Mouse (Mus musculus) embryo, embryonic 11 days (tissue): ENCODE measurements at regions not wholly inside any gene's neighbourhood (a gene's known extent, or its start where the extent isn't known, plus 50 kb on each side); places are given as distances from the start of the nearest gene placed in this dataset.

Source experiments
- DNase-seq: peaks from one replicate; pipeline ENCODE4 v3.0.0-alpha.2; 2015

DNA sequence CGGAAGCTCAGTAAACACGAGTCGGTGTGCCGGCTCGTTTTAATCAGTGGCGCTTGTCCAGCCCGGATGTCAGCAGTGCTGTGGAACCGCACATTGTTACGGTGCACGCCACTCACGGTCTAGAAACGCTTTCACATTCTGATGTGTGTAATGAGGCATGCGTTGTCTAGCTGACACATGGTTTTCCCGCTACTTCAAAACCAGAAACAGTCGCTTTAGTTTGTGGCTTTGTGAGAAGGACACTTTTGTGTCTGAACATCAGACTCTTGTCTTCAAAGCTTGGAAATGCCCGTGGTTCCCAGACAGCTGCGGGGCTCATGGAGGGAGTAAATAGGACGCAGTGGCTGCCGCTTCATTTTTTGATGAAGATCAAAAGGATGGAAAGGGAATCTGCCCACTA, 77.0 kb upstream of the Lgr5 start:
- DNase-seq: peak; percentile 44

DNA sequence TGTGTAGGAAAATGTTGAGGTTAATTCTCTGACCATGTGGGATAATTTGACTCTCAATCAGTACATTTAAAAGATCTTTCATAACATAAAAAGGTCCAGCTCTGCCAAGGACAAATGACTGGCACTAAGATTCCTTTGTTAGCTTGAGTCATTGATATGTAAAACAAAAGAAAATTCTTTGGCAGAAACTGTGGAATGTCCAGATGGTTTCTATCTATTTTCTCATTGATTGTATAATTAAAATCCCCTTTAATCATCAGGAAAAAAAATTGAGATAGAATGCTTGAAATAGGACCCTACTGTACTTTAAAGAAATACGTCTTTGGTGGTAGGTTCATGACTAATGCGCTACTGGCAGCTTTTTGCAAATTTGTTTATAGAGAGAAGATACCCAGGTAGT, 89.1 kb upstream of the Lgr5 start:
- no peak for DNase-seq

DNA sequence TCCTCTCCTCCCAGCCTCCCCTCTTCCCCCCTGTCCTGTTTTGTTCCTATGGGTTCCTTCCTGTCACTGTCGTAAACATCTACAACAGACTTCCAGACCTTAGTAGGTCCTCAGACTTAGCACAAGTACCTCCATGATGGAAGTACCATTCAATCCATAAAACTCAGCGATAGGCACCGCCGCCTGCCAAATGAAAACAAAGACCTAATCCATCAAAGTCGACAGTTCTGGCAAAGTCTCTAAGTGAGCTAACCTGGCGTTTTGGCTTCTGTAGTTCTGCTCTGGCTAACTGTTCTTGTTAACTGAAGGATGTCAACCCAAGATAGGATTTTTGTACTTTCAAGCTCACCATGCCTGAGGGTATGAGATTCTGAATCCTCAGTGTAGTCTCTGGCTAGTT, 93.5 kb upstream of the Lgr5 start:
- no peak for DNase-seq

DNA sequence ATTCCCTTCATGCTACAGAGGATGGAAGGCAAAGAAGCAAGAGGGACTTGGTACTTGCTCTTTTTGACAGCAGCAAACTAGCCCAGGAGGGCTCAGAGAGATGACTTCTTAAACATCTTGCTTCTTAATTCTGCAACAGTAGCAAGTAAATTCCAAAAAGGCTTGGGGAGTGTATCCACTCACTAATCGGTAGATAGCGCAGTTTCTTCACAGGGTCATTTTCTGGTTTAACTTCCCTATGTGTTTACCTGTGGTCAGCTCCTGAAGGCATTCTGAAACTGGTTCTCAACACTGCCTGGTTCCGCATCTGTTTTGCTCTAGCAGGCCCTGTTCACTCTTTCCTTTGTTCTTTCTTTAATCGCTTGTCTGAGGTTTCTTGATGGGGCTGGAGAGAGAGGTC, 104.4 kb upstream of the Lgr5 start:
- no peak for DNase-seq

DNA sequence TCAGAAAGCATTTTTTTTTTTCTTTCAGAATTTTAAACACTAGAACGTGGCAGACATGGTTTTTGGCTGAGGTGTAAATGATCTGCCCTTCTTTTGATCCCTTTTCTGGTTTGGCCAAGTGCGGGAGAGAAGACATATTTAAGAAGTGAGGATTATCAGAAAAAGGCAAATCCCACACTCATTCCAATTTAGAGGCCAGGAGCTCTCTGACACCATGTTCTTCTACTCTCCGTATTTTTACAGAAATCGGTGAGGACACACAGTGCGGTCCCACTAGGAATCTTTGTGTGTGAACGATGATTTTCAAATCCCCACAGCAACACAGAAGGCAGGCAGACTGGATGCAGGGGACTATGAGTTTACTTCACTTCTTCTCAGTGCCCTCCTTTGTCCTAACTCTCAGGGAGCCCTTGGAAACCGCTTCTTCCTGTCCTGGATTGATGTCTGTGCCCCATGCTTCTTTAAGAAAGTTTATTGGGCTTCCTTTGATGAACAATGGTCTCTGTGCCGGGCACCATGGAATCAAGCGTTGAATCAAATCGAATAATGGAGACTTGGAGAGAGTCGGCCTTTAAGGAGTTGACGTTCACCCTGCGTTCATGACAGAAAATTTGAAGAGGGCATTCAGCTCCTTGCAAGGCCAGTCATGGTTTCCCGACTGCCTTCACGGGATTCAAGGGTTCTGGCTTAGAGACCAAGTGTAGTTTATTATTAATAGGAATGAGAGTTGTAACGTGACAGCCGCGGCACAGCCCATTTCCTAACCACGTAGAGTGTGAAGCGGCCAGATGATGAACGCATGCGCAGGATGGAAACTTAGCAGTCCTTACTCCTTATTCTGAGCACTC, 106.6 kb upstream of the Lgr5 start:
- no peak for DNase-seq

DNA sequence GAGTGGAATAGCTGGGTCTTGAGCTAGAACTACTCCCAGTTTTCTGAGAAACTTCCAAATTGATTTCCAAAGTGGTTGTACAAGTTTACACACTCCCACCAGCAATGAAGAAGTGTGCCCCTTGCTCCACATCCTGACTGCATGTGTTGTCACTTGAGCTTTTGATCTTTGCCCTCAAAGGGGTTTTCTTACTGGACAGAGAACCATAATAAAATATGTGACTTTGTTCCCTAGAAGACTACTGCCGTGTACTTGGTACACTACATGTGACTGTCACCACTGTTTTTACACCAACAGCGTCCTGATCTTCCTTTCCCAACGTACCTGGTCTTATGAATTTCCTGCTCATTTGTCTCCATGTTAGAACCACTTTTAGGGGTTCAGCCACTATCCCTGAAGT, 114.3 kb upstream of the Tspan8 start:
- no peak for DNase-seq

DNA sequence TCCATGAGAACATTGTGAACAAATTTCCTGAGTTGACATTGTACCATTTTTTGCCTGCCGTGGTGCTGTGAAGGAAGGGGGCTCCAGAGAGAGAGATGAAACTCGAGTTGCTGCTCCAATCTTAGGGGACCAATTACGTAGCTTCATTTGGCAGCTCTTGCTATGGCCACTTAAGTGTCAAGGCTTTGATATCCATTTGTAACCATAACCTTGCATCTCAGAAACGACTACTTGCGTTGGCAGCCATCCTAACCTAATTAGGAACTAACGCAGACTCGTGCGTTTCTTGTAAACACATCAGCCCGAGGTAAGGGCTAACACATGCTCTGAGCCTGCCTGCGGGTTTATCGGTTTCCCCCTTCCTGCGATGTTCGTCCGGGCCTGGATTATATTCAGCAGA, 108.0 kb upstream of the Tspan8 start:
- DNase-seq: peak; percentile 41

DNA sequence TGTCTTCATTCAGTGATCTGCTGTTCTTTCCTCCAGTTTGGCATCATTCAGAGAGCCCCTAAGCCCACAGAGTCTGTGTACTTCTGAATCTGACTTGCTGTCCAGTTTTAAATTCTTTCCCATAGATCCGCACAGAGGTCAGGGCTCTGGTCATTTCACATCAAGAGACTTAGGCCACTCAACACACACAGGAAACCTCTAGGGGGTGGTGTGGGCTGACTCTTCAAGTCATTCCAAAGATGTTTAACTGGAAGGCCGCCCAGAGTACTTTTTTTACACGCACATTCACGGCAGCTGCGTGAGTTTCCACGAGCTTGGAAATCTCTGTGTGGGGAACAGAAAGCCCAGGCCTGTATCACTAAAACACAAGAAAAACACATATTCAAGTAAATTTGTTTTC, 102.7 kb upstream of the Tspan8 start:
- DNase-seq: peak; percentile 58

DNA sequence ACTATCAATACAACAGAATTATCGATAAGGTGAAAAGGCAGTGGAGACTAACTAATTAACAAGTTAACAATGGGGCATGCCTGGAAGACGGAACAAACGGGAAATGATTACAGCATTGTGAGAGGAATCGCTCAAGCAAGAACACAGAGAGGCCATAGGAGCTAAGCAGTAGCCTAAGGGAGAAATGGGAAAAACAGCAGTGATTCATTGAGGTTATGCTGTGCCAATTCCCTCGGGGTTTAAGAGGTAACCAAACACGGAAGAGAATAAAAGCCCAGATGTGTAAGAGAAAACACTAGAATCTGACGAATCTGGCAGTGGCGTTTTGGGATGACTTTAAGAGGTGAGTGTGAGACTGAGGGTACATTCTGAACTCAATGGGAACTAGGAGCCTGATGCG, 100.5 kb upstream of the Tspan8 start:
- DNase-seq: peak; percentile 30

DNA sequence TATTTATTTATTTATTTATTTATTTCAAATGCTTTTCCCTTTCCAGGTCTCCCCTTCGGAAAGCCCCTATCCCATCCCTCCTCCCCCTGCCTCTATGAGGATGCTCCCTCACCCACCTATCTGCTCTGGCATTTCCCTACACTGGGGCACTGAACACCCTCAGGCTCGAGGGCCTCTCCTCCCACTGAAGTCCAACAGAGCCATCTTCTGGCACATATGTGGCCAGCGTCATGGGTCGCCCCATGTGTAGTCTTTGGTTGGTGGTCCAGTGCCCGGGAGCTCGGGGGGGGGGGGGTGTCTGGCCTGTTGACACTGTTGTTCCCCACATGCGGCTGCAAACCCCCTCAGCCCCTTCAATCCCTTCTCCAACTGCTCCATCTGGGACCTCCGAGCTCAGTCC, 99.6 kb upstream of the Tspan8 start:
- no peak for DNase-seq

DNA sequence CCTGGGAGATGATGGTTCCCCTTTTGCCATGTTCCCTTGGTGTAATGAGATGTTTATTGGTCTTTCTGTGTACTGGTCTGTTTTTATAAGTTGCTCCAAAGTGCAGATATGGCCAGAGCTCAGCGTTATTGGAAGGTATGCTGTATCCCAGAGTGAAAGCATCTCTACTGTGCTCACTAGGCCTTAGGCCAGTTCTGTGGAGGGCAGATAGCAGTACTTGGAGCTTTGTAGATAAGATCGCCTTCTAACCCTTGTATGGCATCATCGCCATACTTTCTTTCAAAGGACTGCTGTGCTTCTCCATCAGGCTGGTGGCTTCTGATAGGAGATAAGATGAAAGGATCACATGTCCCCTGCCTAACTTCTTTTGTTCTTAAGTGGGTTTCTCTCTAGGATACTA, 94.0 kb upstream of the Tspan8 start:
- DNase-seq: no peak

DNA sequence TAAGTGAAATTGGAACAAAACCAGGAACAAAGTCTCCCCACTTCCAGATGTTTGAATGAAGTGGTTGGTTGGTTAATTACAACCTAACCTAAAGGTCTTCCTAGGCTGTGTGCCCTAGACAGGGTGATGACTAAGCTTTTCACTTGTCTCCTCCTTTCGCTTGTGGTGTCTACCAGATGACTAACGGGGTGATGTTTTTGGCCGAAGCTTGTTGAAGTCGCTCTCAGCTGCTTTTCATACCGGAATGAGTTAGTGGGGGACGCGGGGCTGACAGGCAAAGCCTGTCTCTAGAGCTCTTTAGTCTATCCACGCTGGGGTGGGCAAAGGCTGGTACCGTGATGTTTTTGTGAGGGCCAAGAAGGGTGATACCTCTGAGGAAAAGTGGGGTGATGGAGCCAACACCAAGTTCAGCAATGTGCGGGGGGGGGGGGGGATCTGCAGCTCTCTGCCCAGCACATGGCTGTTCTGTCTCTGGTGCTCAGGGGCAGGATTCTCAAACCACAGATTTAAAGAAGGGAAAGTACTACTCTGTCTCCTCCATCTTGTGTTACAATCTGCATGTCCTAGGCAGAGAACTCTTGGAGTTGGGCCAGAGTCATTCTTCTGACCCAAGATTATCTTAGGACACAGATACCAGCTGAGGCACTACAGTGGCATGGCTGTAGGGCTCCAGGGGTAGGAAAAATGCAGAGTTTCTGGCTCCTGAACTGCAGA, 73.8 kb upstream of the Tspan8 start:
- DNase-seq: no peak

DNA sequence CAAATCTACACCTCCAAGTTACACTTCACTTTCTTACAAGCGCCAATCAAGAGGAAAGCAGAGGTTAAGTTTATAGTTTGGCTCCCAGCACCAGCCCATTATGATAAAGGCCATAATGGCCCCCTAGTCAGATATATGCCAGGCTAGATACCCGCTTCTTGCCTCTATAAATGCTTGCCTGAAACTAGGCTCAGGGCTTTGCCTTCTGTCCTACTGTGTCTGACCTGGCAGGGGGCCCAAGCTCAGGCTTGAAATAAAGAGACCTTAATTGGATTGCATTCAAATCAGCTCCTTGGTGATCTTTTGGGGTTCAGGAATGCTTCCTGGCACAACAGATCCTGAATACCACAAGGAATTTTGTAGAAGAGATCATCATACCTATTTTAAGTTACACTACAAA, 66.8 kb upstream of the Tspan8 start:
- no peak for DNase-seq

DNA sequence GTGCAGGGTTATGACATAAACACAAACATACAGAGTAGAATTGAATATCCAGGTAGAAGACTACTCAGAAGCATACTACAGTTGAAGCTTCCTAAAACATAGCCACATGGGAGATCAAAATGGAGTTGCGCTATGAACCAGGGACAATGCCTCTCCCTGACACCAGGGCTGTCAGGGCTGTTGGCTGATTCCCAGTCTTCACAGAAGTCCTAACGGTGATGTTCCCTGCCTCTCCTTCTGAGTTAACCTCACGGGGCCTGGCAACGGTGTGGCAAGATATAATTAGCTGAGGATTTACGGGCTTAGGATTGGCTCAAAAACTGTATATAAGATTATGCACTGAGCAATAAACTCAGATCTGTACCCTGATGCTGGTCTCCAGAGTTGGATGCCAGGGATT, 66.4 kb upstream of the Tspan8 start:
- DNase-seq: no peak

DNA sequence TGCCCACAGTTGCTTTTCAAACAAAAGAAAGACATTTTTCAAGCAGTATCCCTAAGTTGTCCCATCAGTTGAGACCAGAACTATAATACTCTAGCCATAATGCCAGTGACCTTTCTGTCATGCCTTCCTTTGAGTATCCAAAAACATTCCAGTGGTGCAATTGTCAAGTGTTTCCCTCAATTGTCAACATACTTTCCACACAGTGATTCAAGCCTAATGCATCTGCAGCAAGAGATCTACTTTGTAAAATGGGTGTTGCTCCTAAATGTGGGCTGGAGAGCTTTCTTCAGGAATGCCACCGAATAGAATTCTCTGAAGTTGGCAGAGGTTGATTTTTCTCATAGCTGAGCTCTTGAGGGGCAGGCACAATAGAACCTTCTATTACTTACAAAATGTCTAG, 58.0 kb upstream of the Tspan8 start:
- no peak for DNase-seq
